Mouse (Mus musculus) colon, adult 2 months (tissue): ENCODE results near the gene Mtx3. TPM values are rescaled to one million over a fixed set of nuclear protein-coding genes. Genes with fewer than 3 reads are reported as not detected.

Experiments
- polyA plus RNA-seq: library from polyadenylated mRNA; depleted of rRNA; stranded (reverse); fragments of >200 nt; gene quantifications from 2 replicates; pipeline ENCODE4 v1.2.3, GENCODE M21; 2012; rRNA removed

Gene Mtx3
- polyA plus RNA-seq = 4.7 and 5.2 TPM in 2 replicates

DNA sequence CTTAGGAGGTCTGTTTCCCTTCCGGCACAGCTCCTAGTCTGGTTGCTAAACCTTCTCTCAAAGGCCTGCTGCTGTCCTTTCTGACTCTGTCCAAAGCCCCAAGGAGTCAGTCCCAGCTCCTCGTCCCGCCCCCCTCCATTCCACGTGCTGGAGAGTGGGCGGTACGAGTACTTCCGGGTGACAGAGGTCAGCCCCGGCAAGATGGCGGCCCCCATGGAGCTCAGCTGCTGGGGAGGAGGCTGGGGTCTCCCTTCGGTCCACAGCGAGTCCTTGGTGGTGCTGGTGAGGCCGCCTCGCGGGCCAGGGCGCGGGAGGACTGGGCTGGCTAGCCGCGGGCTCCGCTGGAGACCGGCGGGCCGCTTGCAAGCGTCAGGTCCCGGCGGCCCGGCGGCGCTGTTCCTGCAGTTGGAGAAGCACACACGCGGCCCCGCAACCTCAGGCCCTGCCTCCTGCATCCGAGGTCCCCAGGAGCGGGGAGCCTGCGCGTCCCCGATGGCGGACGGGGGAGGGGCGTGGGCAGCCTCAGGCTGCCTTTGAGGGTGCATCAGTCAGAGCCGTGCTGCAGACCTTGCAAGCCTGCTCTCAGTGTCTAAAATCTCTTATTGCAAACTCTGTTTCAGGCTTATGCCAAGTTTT, at the start of gene Mtx3:
Mtx3 (plus strand) TSS at position 175 of the 636 bp plus-strand sequence.

Other genes with a start within 250 kb of the Mtx3 start
- 36.1 and 46.9 TPM in 2 replicates for gene Serinc5, start 233.7 kb upstream of the Mtx3 start, polyA plus RNA-seq
- gene Thbs4, start 49.9 kb upstream of the Mtx3 start, polyA plus RNA-seq = 161 and 196 TPM in 2 replicates